Mouse (Mus musculus) intestine, embryonic 16.5 days (tissue): ENCODE data around the gene Scgb3a1. TPM values are rescaled to one million over a fixed set of nuclear protein-coding genes. Genes with fewer than 3 reads are reported as not detected.

Experiments
- ATAC-seq: fragments of 200-750 bp; cut with Nextera tagmentation; 2 replicates; pipeline ENCODE4 v1.8.0; 2017; ENCODE audit warnings: moderate TSS enrichment, moderate library complexity
- H3K27ac ChIP-seq: fragments of 300-500 bp; sonication (generic); 2 replicates; pipeline ENCODE4 v1.5.1; 2014; ENCODE audit warnings: mild to moderate bottlenecking, low read length
- H3K27me3 ChIP-seq: fragments of 300-500 bp; sonication (generic); replicated peaks from 2 replicates; pipeline ENCODE4 v1.6.1; 2014; ENCODE audit warnings: low read length, control low read depth, mixed read lengths; ENCODE audit not compliant: control insufficient read depth, insufficient read depth
- H3K36me3 ChIP-seq: fragments of 300-500 bp; sonication (generic); 2 replicates; pipeline ENCODE4 v1.6.1; 2014; ENCODE audit warnings: low read length, control low read depth; ENCODE audit not compliant: control insufficient read depth, insufficient read depth
- H3K4me1 ChIP-seq: fragments of 300-500 bp; sonication (generic); 2 replicates; pipeline ENCODE4 v1.6.1; 2014; ENCODE audit warnings: low read length, control low read depth, mixed read lengths; ENCODE audit not compliant: control insufficient read depth, insufficient read depth
- H3K4me2 ChIP-seq: fragments of 300-500 bp; sonication (generic); 2 replicates; pipeline ENCODE4 v1.6.1; 2014; ENCODE audit warnings: low read depth, low read length, control low read depth
- H3K4me3 ChIP-seq: fragments of 300-500 bp; sonication (generic); 2 replicates; pipeline ENCODE4 v1.5.1; 2014; ENCODE audit warnings: mild to moderate bottlenecking, low read length
- H3K9ac ChIP-seq: fragments of 300-500 bp; sonication (generic); 2 replicates; pipeline ENCODE4 v1.6.1; 2014; ENCODE audit warnings: low read depth, low read length
- H3K9me3 ChIP-seq: fragments of 300-500 bp; sonication (generic); 2 replicates; pipeline ENCODE4 v1.6.1; 2016; ENCODE audit warnings: low read length, control low read depth; ENCODE audit not compliant: control insufficient read depth
- WGBS: fragments of 180-500 bp; shearing (Covaris S2); extraction: QIAGEN DNeasy Blood & Tissue Kit; methylation state at CpG from one replicate; pipeline ENCODE4 v1.1.7; 2014; 5-methylcytosine and 5-hydroxymethylcytosine counted together
- polyA plus RNA-seq: library from polyadenylated mRNA; unstranded; fragments of >200 nt; fragmentation: Nextera tagmentation; extraction: Ambion mirVana; gene quantifications from 2 replicates; pipeline ENCODE4 v1.2.1, GENCODE M21; 2015

Gene Scgb3a1
- polyA plus RNA-seq, 1 experiment from 2014 or later: not detected

- Histone ChIP-seq H3K4me2 (no peak overlapping the region), H3K27me3 (no peaks in the 10 kb centered on the region), H3K9me3 (no peaks in the 10 kb centered on the region), H3K27ac (no peak overlapping the region), H3K9ac (no peak overlapping the region), H3K4me3 (no peak overlapping the region), H3K36me3 (no peaks in the 10 kb centered on the region), H3K4me1 (peaks cover 3% of the 10 kb centered on the region)
- 85% methylated on average over 5 of the region's 5 CpGs for WGBS
- no peak for ATAC-seq
Measured at GRCm38 (mm10) chr11:49654651-49655050, 8.8 kb upstream of the Scgb3a1 start.

- no peaks in the 10 kb centered on the region for H3K27me3 ChIP-seq
- H3K36me3 ChIP-seq: no peaks in the 10 kb centered on the region
- no peak overlapping the region for H3K27ac ChIP-seq
- no peak overlapping the region for H3K4me2 ChIP-seq
- H3K4me1 ChIP-seq: peaks cover 3% of the 10 kb centered on the region
- H3K9ac ChIP-seq: no peak overlapping the region
- H3K4me3 ChIP-seq: no peak overlapping the region
- ATAC-seq: no peak
- no peaks in the 10 kb centered on the region for H3K9me3 ChIP-seq
Measured at GRCm38 (mm10) chr11:49655501-49655900, 7.9 kb upstream of the Scgb3a1 start.

DNA sequence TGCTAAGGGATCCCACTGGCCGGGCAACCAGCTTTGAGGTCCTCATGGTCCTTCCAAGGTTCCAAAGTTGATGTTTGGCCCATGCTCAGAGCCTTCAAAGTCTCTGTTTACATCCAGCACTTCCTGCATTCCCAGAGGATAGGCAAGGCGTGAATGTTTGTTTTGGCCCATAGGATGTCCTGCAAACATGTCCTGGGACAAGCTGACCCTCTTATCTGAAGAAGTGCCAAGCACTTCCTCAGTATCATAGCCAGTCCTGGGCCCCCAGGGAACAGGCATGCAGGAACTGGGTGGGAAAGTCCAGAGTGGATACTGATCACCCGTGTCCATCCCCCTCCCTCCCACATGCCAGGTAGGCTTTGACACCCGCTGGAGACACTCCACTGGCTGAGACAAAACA lies 5.3 kb upstream of the Scgb3a1 start:
- H3K9ac ChIP-seq: no peak overlapping the region
- H3K4me2 ChIP-seq: no peak overlapping the region
- no peaks in the 10 kb centered on the region for H3K9me3 ChIP-seq
- no peak for ATAC-seq
- no peaks in the 10 kb centered on the region for H3K36me3 ChIP-seq
- peaks cover 3% of the 10 kb centered on the region for H3K4me1 ChIP-seq
- WGBS: 65% methylated on average over 4 of the region's 4 CpGs
- H3K4me3 ChIP-seq: no peak overlapping the region
- no peaks in the 10 kb centered on the region for H3K27me3 ChIP-seq
- H3K27ac ChIP-seq: no peak overlapping the region

DNA sequence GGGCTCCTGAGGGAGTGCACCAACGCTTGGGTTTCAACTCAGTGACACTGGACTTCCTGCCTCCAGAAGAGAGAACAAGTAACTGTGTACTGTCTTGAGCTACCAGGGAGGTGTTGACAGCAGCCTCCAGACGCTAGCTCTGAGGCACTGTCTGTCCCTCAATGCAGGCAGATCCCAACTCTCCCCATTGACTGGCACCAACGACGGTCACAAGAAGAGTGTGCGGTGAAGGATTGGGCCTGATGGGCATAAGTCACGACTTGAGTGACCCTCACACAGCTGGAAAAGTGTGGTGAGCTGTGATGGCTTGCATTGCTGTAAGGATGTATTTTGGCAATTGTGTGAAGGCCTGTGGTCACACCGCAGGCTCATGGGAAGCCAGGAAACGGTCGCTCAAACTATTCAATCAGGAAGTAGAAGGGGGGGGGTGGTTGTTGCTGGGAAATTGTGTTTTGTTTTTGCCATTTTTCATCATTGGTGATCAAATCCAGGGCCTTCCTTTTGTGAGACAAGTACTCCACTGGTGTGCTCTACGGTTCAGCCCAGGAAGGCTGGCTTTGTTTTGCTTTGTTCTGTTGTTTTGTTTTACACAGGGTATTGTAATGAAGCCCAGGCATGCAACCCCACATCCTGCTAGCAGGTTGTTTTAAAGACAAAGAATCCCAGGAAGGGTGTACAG lies 4.5 kb upstream of the Scgb3a1 start:
- Histone ChIP-seq H3K27ac (no peak overlapping the region), H3K27me3 (no peaks in the 10 kb centered on the region), H3K4me1 (peaks cover 6% of the 10 kb centered on the region; the same call in 1 of the 2 replicates), H3K9ac (no peak overlapping the region), H3K4me2 (no peak overlapping the region), H3K36me3 (no peaks in the 10 kb centered on the region), H3K9me3 (no peaks in the 10 kb centered on the region), H3K4me3 (no peak overlapping the region)
- 65% methylated on average over 10 of the region's 10 CpGs for WGBS
- no peak for ATAC-seq

GRCm38 (mm10) chr11:49659470-49659799 lies 4.0 kb upstream of the Scgb3a1 start:
- no peaks in the 10 kb centered on the region for H3K27me3 ChIP-seq
- 69% methylated on average over 7 of the region's 7 CpGs for WGBS
- no peak overlapping the region for H3K4me2 ChIP-seq
- peaks cover 6% of the 10 kb centered on the region; the same call in 1 of the 2 replicates for H3K4me1 ChIP-seq
- no peak overlapping the region for H3K4me3 ChIP-seq
- no peaks in the 10 kb centered on the region for H3K9me3 ChIP-seq
- no peak overlapping the region for H3K9ac ChIP-seq
- no peak for ATAC-seq
- no peak overlapping the region for H3K27ac ChIP-seq
- no peaks in the 10 kb centered on the region for H3K36me3 ChIP-seq

GRCm38 (mm10) chr11:49662292-49662780 lies 1.1 kb upstream of the Scgb3a1 start:
- 51% methylated on average over 15 of the region's 15 CpGs for WGBS
- Histone ChIP-seq H3K9ac (no peak overlapping the region), H3K4me3 (no peak overlapping the region), H3K9me3 (no peaks in the 10 kb centered on the region), H3K4me1 (peaks cover 6% of the 10 kb centered on the region; the same call in 1 of the 2 replicates), H3K4me2 (no peak overlapping the region), H3K27me3 (no peaks in the 10 kb centered on the region), H3K36me3 (no peaks in the 10 kb centered on the region), H3K27ac (no peak overlapping the region)
- ATAC-seq: no peak

GRCm38 (mm10) chr11:49664262-49665140 lies 1.1 kb downstream of the Scgb3a1 start:
- H3K27ac ChIP-seq: no peak overlapping the region
- 79% methylated on average over 12 of the region's 12 CpGs for WGBS
- H3K36me3 ChIP-seq: peaks cover 2% of the 10 kb centered on the region; the same call in 1 of the 2 replicates
- no peak overlapping the region for H3K4me3 ChIP-seq
- peaks cover 6% of the 10 kb centered on the region; the same call in 1 of the 2 replicates for H3K4me1 ChIP-seq
- no peaks in the 10 kb centered on the region for H3K9me3 ChIP-seq
- ATAC-seq: no peak
- no peaks in the 10 kb centered on the region for H3K27me3 ChIP-seq
- H3K4me2 ChIP-seq: no peak overlapping the region
- no peak overlapping the region for H3K9ac ChIP-seq

- no peaks in the 10 kb centered on the region for H3K27me3 ChIP-seq
- no peak overlapping the region for H3K4me3 ChIP-seq
- peaks cover 6% of the 10 kb centered on the region; the same call in 1 of the 2 replicates for H3K4me1 ChIP-seq
- WGBS: 72% methylated on average over 4 of the region's 4 CpGs
- peaks cover 2% of the 10 kb centered on the region; the same call in 1 of the 2 replicates for H3K36me3 ChIP-seq
- H3K9ac ChIP-seq: no peak overlapping the region
- no peak overlapping the region for H3K4me2 ChIP-seq
- no peak overlapping the region for H3K27ac ChIP-seq
- no peak for ATAC-seq
- H3K9me3 ChIP-seq: no peaks in the 10 kb centered on the region
Measured at GRCm38 (mm10) chr11:49665462-49665861, 2.1 kb downstream of the Scgb3a1 start.

- H3K4me1 ChIP-seq: no peaks in the 10 kb centered on the region
- 83% methylated on average over 3 of the region's 3 CpGs for WGBS
- H3K27me3 ChIP-seq: no peaks in the 10 kb centered on the region
- no peaks in the 10 kb centered on the region for H3K9me3 ChIP-seq
- peaks cover 8% of the 10 kb centered on the region for H3K36me3 ChIP-seq
- no peak for ATAC-seq
- no peak overlapping the region for H3K9ac ChIP-seq
- no peak overlapping the region for H3K27ac ChIP-seq
- H3K4me3 ChIP-seq: no peak overlapping the region
- H3K4me2 ChIP-seq: no peak overlapping the region
Measured at GRCm38 (mm10) chr11:49673433-49673832, 10.0 kb downstream of the Scgb3a1 start.
